Mouse (Mus musculus): ENCODE measurements around the gene Vsig4. TPM values are rescaled to one million over a fixed set of nuclear protein-coding genes. Genes with fewer than 3 reads are reported as not detected.

Vsig4 gene
- polyA plus RNA-seq (2014; fragmentation: Nextera tagmentation; extraction: Ambion mirVana) = not detected in 2 replicates

DNA sequence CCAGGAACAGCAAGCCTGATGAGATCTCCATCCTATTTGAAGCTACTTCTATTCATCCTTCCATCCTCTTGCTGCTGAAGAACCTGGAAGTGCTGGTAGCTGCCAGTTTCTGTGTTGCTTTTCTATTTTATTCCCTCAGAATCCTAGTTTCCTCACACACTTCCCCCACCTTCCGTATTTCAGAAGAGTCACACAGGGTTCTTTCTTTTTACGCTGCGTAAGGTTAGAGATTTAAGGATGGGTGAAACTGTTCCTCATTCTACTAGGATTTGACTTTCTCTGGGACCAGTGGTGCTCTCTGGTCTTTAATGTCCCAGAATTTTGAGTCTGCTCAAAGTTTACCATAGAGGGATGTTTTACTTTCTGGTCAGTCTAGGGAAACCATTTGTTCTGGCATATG, at the start of gene Vsig4:
TSS of gene Vsig4 (minus strand) at position 101 of the 400 bp plus-strand sequence.
- H3K4me3 ChIP-seq (ENCODE audit: low read depth, low read length) = no peak within 1 kb of the TSS
- 82% methylated on average over 3 of the region's 3 CpGs for WGBS
- no peaks in the 10 kb centered on the region for H3K9me3 ChIP-seq (replicated peaks; ENCODE audit: control insufficient read depth, low read length)
- no peak for ATAC-seq (replicated peaks; ENCODE audit: insufficient number of reproducible peaks, low FRiP score, low TSS enrichment, low read depth)
- H3K27me3 ChIP-seq (ENCODE audit: control insufficient read depth, insufficient read depth, low read length) = no peaks in the 10 kb centered on the region
- no peaks in the 10 kb centered on the region for H3K4me1 ChIP-seq (ENCODE audit: control insufficient read depth, insufficient read depth, low read length)
- no peak for DNase-seq (ENCODE audit: low spot score)
- no peak within 1 kb of the TSS for H3K4me2 ChIP-seq (ENCODE audit: low read depth, low read length)
- no peak within 1 kb of the TSS for H3K27ac ChIP-seq (replicated peaks; ENCODE audit: low read depth, low read length)
- H3K36me3 ChIP-seq (replicated peaks; ENCODE audit: control insufficient read depth, insufficient read depth, low read depth, low read length) = no peaks in the 10 kb centered on the region
- H3K9ac ChIP-seq (replicated peaks; ENCODE audit: low read length) = no peak within 1 kb of the TSS

DNA sequence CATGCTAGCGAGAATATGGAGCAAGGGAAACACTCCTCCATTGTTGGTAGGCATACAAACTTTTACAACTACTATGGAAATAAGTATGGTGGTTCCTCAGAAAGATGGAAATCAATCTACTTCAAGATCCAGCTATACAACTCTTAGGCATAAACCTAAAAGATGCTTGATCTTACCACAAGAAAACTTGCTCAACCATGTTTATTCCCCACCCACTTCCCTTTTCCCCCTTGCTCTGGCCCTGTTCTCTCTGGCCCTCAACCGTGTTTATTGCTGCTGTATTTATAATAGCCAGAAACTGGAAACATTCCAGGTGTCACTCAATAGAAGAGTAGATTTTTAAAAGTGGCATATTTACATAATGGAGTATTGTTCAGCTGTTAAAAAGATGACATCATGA, 45.9 kb upstream of the Vsig4 start:
- ATAC-seq (replicated peaks; ENCODE audit: insufficient number of reproducible peaks, low FRiP score, low TSS enrichment, low read depth) = no peak
- H3K4me3 ChIP-seq (ENCODE audit: low read depth, low read length) = no peak overlapping the region
- WGBS = 83% methylated on average over 2 of the region's 2 CpGs

DNA sequence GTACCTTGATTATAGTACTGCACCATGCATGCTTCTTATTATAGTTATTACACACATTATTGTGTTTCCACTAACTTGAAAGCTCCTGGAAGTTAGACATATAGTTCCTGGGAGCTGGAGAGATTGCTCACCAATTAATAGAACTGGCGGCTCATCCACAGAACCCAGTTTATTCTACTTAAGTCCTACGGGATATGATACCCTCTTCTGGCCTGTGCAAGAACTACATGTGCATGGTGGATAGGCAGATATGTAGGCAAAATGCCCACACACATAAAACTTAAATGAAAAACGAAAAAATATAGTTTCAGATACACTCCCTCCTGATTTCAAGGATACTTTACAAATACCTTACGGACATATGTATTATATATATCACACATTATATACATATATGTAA, 36.5 kb upstream of the Vsig4 start:
- no peaks in the 10 kb centered on the region for H3K4me1 ChIP-seq (ENCODE audit: control insufficient read depth, insufficient read depth, low read length)
- no peak overlapping the region for H3K4me3 ChIP-seq (ENCODE audit: low read depth, low read length)
- no peaks in the 10 kb centered on the region for H3K36me3 ChIP-seq (replicated peaks; ENCODE audit: control insufficient read depth, insufficient read depth, low read depth, low read length)
- no peak overlapping the region for H3K27ac ChIP-seq (replicated peaks; ENCODE audit: low read depth, low read length)
- H3K4me2 ChIP-seq (ENCODE audit: low read depth, low read length) = no peak overlapping the region
- no peak for ATAC-seq (replicated peaks; ENCODE audit: insufficient number of reproducible peaks, low FRiP score, low TSS enrichment, low read depth)
- no peak overlapping the region for H3K9ac ChIP-seq (replicated peaks; ENCODE audit: low read length)
- no peaks in the 10 kb centered on the region for H3K27me3 ChIP-seq (ENCODE audit: control insufficient read depth, insufficient read depth, low read length)
- 52% methylated on average over 4 of the region's 4 CpGs for WGBS
- H3K9me3 ChIP-seq (replicated peaks; ENCODE audit: control insufficient read depth, low read length) = no peaks in the 10 kb centered on the region
- DNase-seq (ENCODE audit: low spot score) = no peak

More for the DNA sequence above, 45.9 kb upstream of the Vsig4 start:
- Histone ChIP-seq H3K9ac (replicated peaks; ENCODE audit: low read length) (no peak overlapping the region), H3K9me3 (replicated peaks; ENCODE audit: control insufficient read depth, low read length) (no peaks in the 10 kb centered on the region), H3K27ac (replicated peaks; ENCODE audit: low read depth, low read length) (no peak overlapping the region), H3K27me3 (ENCODE audit: control insufficient read depth, insufficient read depth, low read length) (no peaks in the 10 kb centered on the region), H3K4me1 (ENCODE audit: control insufficient read depth, insufficient read depth, low read length) (no peaks in the 10 kb centered on the region), H3K36me3 (replicated peaks; ENCODE audit: control insufficient read depth, insufficient read depth, low read depth, low read length) (no peaks in the 10 kb centered on the region), H3K4me2 (ENCODE audit: low read depth, low read length) (no peak overlapping the region)
- DNase-seq (ENCODE audit: low spot score) = no peak

DNA sequence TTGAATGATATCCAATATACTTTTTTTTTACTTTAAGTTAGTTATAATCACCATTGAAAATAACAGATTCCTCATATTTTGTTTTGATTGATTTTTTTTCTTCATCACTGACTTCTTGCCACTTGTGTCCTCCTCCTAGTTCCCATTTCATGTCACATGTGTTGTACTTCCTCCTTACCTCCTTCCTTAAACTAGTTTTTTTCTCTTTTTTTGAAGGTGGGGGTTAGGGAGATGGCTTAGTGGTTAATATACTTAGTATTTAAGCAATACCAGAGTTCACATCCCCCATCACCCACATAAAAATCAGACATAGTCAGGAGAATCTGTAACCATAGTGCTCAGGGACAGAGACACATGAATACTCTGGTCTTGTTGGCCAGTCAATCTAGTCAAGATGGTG, 36.7 kb downstream of the Vsig4 start:
- no peak overlapping the region for H3K4me2 ChIP-seq (ENCODE audit: low read depth, low read length)
- no peaks in the 10 kb centered on the region for H3K27me3 ChIP-seq (ENCODE audit: control insufficient read depth, insufficient read depth, low read length)
- no peak overlapping the region for H3K4me3 ChIP-seq (ENCODE audit: low read depth, low read length)
- DNase-seq (ENCODE audit: low spot score) = no peak
- H3K27ac ChIP-seq (replicated peaks; ENCODE audit: low read depth, low read length) = no peak overlapping the region
- ATAC-seq (replicated peaks; ENCODE audit: insufficient number of reproducible peaks, low FRiP score, low TSS enrichment, low read depth) = no peak
- H3K9me3 ChIP-seq (replicated peaks; ENCODE audit: control insufficient read depth, low read length) = no peaks in the 10 kb centered on the region
- no peaks in the 10 kb centered on the region for H3K4me1 ChIP-seq (ENCODE audit: control insufficient read depth, insufficient read depth, low read length)
- no peaks in the 10 kb centered on the region for H3K36me3 ChIP-seq (replicated peaks; ENCODE audit: control insufficient read depth, insufficient read depth, low read depth, low read length)
- H3K9ac ChIP-seq (replicated peaks; ENCODE audit: low read length) = no peak overlapping the region

DNA sequence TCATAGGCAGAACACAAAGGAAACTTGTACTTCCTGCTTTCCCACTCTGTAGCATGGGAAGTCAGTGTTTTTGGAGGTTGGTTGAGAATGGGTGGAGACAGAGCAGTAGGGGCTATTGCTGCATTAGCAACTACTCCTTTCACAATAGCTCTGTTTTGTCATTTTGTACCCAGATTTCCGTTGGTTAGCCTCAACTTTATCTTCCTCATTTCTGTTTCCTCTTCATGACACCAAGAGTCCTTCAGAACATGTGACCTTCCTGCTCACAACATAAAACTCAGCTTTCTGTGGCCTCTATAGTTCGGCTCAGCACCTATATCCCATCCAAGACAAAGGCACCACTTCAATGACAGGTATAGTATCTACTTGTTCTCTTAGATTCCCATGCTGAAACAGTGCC, 53.6 kb downstream of the Vsig4 start:
- ATAC-seq (replicated peaks; ENCODE audit: insufficient number of reproducible peaks, low FRiP score, low TSS enrichment, low read depth) (no peak), DNase-seq (ENCODE audit: low spot score) (no peak)
- no peak overlapping the region for H3K27ac ChIP-seq (replicated peaks; ENCODE audit: low read depth, low read length)
- H3K9me3 ChIP-seq (replicated peaks; ENCODE audit: control insufficient read depth, low read length) = no peaks in the 10 kb centered on the region
- H3K9ac ChIP-seq (replicated peaks; ENCODE audit: low read length) = no peak overlapping the region
- no peaks in the 10 kb centered on the region for H3K27me3 ChIP-seq (ENCODE audit: control insufficient read depth, insufficient read depth, low read length)
- no peaks in the 10 kb centered on the region for H3K36me3 ChIP-seq (replicated peaks; ENCODE audit: control insufficient read depth, insufficient read depth, low read depth, low read length)
- H3K4me2 ChIP-seq (ENCODE audit: low read depth, low read length) = no peak overlapping the region
- 72% methylated on average over 2 of the region's 2 CpGs for WGBS
- no peak overlapping the region for H3K4me3 ChIP-seq (ENCODE audit: low read depth, low read length)
- H3K4me1 ChIP-seq (ENCODE audit: control insufficient read depth, insufficient read depth, low read length) = no peaks in the 10 kb centered on the region

DNA sequence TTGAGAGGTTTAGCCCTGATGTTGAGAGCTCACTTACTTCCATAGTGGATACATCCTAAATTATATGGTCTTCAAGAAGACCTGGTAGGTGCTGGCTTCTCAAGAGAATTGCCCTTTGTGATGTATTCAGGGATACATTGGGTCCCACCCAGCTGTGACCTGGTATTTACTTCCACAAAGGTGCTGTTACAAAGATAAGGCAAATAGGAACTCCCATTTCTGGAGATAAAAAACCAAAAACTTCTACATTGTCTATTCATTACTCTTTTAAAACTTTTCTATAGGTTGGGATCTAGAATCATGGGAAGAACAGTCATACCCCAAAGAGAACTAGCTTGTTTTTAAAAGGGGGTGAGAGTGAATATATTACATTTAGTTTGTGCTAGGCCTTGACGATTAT, 54.2 kb downstream of the Vsig4 start:
- Histone ChIP-seq H3K27me3 (ENCODE audit: control insufficient read depth, insufficient read depth, low read length) (no peaks in the 10 kb centered on the region), H3K4me3 (ENCODE audit: low read depth, low read length) (no peak overlapping the region), H3K9me3 (replicated peaks; ENCODE audit: control insufficient read depth, low read length) (no peaks in the 10 kb centered on the region), H3K36me3 (replicated peaks; ENCODE audit: control insufficient read depth, insufficient read depth, low read depth, low read length) (no peaks in the 10 kb centered on the region), H3K27ac (replicated peaks; ENCODE audit: low read depth, low read length) (no peak overlapping the region), H3K9ac (replicated peaks; ENCODE audit: low read length) (no peak overlapping the region), H3K4me1 (ENCODE audit: control insufficient read depth, insufficient read depth, low read length) (no peaks in the 10 kb centered on the region), H3K4me2 (ENCODE audit: low read depth, low read length) (no peak overlapping the region)
- 86% methylated on average over 1 of the region's 1 CpGs for WGBS
- DNase-seq (ENCODE audit: low spot score) (no peak), ATAC-seq (replicated peaks; ENCODE audit: insufficient number of reproducible peaks, low FRiP score, low TSS enrichment, low read depth) (no peak)

DNA sequence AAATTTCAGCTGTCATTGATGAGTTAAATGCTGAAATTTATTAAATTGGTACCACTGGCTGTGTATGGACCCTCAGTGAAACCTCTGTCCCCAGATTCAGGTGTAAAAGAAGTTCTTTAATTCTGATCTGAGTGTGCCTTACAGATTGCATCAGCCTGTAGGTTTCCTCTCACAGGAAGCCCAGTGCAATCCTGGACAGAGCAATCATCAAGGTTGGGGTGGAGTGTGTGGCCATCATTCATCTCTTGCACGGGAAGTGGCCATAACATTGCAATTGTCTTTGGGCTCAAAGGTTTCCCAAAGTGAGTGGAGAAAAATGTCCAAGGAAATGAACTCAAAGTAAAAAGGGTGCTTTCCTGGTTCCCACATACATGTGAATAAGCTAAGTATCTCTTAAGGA, 57.5 kb downstream of the Vsig4 start:
- Histone ChIP-seq H3K9me3 (replicated peaks; ENCODE audit: control insufficient read depth, low read length) (no peaks in the 10 kb centered on the region), H3K4me2 (ENCODE audit: low read depth, low read length) (no peak overlapping the region), H3K27me3 (ENCODE audit: control insufficient read depth, insufficient read depth, low read length) (no peaks in the 10 kb centered on the region), H3K4me1 (ENCODE audit: control insufficient read depth, insufficient read depth, low read length) (no peaks in the 10 kb centered on the region), H3K4me3 (ENCODE audit: low read depth, low read length) (no peak overlapping the region), H3K9ac (replicated peaks; ENCODE audit: low read length) (no peak overlapping the region), H3K27ac (replicated peaks; ENCODE audit: low read depth, low read length) (no peak overlapping the region), H3K36me3 (replicated peaks; ENCODE audit: control insufficient read depth, insufficient read depth, low read depth, low read length) (no peaks in the 10 kb centered on the region)
- 69% methylated on average over 1 of the region's 1 CpGs for WGBS
- DNase-seq (ENCODE audit: low spot score) (no peak), ATAC-seq (replicated peaks; ENCODE audit: insufficient number of reproducible peaks, low FRiP score, low TSS enrichment, low read depth) (no peak)

DNA sequence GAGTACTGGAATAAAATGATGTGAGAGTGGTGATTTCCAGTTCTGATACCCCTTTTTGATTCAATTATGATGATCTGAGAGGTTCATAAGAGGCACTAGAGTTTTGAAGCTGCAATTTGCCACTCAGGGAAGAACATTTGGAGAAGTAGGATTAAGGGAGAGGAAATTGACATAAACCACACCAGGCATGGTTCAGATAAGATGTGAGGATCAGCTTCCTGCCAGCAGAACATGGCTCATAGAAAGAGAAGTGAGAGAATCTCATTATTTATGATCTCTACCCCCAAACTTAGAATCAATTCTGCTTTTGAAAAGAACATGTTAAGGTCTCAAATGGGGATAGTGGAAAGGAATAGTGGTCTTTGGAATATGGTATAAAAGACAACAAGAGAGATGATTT, 66.2 kb downstream of the Vsig4 start:
- DNase-seq (ENCODE audit: low spot score) (no peak), ATAC-seq (replicated peaks; ENCODE audit: insufficient number of reproducible peaks, low FRiP score, low TSS enrichment, low read depth) (no peak)
- no peaks in the 10 kb centered on the region for H3K27me3 ChIP-seq (ENCODE audit: control insufficient read depth, insufficient read depth, low read length)
- no peaks in the 10 kb centered on the region for H3K36me3 ChIP-seq (replicated peaks; ENCODE audit: control insufficient read depth, insufficient read depth, low read depth, low read length)
- H3K4me1 ChIP-seq (ENCODE audit: control insufficient read depth, insufficient read depth, low read length) = no peaks in the 10 kb centered on the region
- no peak overlapping the region for H3K4me3 ChIP-seq (ENCODE audit: low read depth, low read length)
- H3K4me2 ChIP-seq (ENCODE audit: low read depth, low read length) = no peak overlapping the region
- no peaks in the 10 kb centered on the region for H3K9me3 ChIP-seq (replicated peaks; ENCODE audit: control insufficient read depth, low read length)
- H3K9ac ChIP-seq (replicated peaks; ENCODE audit: low read length) = no peak overlapping the region
- no peak overlapping the region for H3K27ac ChIP-seq (replicated peaks; ENCODE audit: low read depth, low read length)

DNA sequence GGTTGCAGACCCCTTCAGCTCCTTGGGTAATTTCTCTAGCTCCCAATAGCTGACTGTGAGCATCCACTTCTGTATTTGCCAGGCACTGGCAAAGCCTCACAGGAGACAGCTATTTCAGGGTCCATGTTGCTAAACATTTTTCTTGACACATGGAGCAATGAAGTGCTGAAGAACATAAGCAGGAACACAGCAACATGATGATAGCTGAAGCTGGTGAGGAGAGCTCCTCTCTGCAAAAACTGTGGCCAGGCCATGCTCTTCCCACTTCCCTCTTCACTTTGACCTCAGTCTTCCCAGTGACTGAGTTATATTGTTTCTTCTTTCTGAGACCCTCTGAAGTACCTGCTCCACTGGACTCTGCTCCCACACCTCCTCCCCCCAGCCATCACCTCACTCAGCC, 67.8 kb downstream of the Vsig4 start:
- Histone ChIP-seq H3K9me3 (replicated peaks; ENCODE audit: control insufficient read depth, low read length) (no peaks in the 10 kb centered on the region), H3K27me3 (ENCODE audit: control insufficient read depth, insufficient read depth, low read length) (no peaks in the 10 kb centered on the region), H3K4me3 (ENCODE audit: low read depth, low read length) (no peak overlapping the region), H3K36me3 (replicated peaks; ENCODE audit: control insufficient read depth, insufficient read depth, low read depth, low read length) (no peaks in the 10 kb centered on the region), H3K9ac (replicated peaks; ENCODE audit: low read length) (no peak overlapping the region), H3K4me1 (ENCODE audit: control insufficient read depth, insufficient read depth, low read length) (no peaks in the 10 kb centered on the region), H3K4me2 (ENCODE audit: low read depth, low read length) (no peak overlapping the region), H3K27ac (replicated peaks; ENCODE audit: low read depth, low read length) (no peak overlapping the region)
- DNase-seq (ENCODE audit: low spot score) = no peak
- ATAC-seq (replicated peaks; ENCODE audit: insufficient number of reproducible peaks, low FRiP score, low TSS enrichment, low read depth) = no peak
